Mouse (Mus musculus) testis, adult 2 months (tissue): ENCODE results near the gene Atp8b2.

Experiments
- CTCF ChIP-seq: fragments of 200-500 bp; IDR thresholded peaks from 2 replicates; pipeline ENCODE4 v1.5.1; 2012; ENCODE audit warnings: low read depth, mild to moderate bottlenecking, inconsistent platforms, low read length, moderate library complexity; ENCODE audit not compliant: control insufficient read depth, insufficient read depth, insufficient replicate concordance
- POLR2A ChIP-seq: fragments of 200-500 bp; IDR thresholded peaks from 2 replicates; pipeline ENCODE4 v1.6.1; 2012; ENCODE audit warnings: low read depth, mild to moderate bottlenecking, inconsistent platforms, low read length, moderate library complexity; ENCODE audit not compliant: control insufficient read depth

DNA sequence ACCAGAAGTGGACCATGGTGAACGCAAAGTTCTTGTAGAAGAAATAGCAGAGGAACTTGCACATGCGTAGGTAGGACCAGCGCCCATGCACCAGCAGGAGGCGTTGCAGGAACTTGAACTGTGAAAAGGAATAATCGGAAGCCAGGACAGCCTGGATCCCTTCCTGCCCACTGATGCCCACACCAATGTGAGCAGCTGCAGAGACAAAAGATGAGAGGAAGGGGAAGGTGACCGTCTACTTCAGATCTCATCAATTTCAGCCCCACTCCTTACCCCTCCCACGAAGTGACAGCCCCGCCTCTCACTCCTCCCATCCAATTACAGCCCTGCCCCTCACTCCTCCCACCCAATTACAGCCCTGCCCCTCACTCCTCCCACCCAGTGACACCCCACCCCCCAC is 18.3 kb downstream of the Atp8b2 start:
- no peak for TF ChIP-seq CTCF
- TF ChIP-seq POLR2A, result no peak
